Mouse (Mus musculus) neural tube, embryonic 14.5 days (tissue): Measurements from ENCODE around the gene Ccdc116. TPM values are rescaled to one million over a fixed set of nuclear protein-coding genes. Genes with fewer than 3 reads are reported as not detected.
"Not testable (repeated sequence)": the region's sequence is repeated elsewhere in the genome, so short reads cannot be mapped to it uniquely, and the experiment has no call there.

Experiments used
- ATAC-seq: fragments of 200-750 bp; cut with Nextera tagmentation; 2 replicates; pipeline ENCODE4 v1.8.0; 2017; ENCODE audit warnings: low read depth, mild to moderate bottlenecking, moderate TSS enrichment, moderate library complexity
- H3K27ac ChIP-seq: fragments of 300-500 bp; sonication (generic); 2 replicates; pipeline ENCODE4 v1.5.1; 2014; ENCODE audit warnings: low read depth, mild to moderate bottlenecking, control low read depth, low read length, moderate library complexity, mixed read lengths
- H3K27me3 ChIP-seq: fragments of 300-500 bp; sonication (generic); 2 replicates; pipeline ENCODE4 v1.6.1; 2014; ENCODE audit warnings: low read length; ENCODE audit not compliant: control insufficient read depth, insufficient read depth
- H3K36me3 ChIP-seq: fragments of 300-500 bp; sonication (generic); 2 replicates; pipeline ENCODE4 v1.6.1; 2014; ENCODE audit warnings: low read length, mixed read lengths; ENCODE audit not compliant: control insufficient read depth, insufficient read depth
- H3K4me1 ChIP-seq: fragments of 300-500 bp; sonication (generic); 2 replicates; pipeline ENCODE4 v1.6.1; 2014; ENCODE audit warnings: low read length; ENCODE audit not compliant: control insufficient read depth, insufficient read depth
- H3K4me2 ChIP-seq: fragments of 300-500 bp; sonication (generic); 2 replicates; pipeline ENCODE4 v1.6.1; 2014; ENCODE audit warnings: mild to moderate bottlenecking, low read depth, low read length, control low read depth
- H3K4me3 ChIP-seq: fragments of 300-500 bp; sonication (generic); 2 replicates; pipeline ENCODE4 v1.5.1; 2014; ENCODE audit warnings: low read depth, low read length, control low read depth, mixed read lengths
- H3K9ac ChIP-seq: fragments of 300-500 bp; sonication (generic); replicated peaks from 2 replicates; pipeline ENCODE4 v1.6.1; 2014; ENCODE audit warnings: low read depth, mild to moderate bottlenecking, control low read depth, low read length, mixed read lengths
- H3K9me3 ChIP-seq: fragments of 300-500 bp; sonication (generic); 2 replicates; pipeline ENCODE4 v1.6.1; 2016; ENCODE audit warnings: low read length; ENCODE audit not compliant: control insufficient read depth
- WGBS: fragments of 180-500 bp; shearing (Covaris S2); extraction: QIAGEN DNeasy Blood & Tissue Kit; methylation state at CpG from one replicate; pipeline ENCODE4 v1.1.7; 2014; 5-methylcytosine and 5-hydroxymethylcytosine counted together
- polyA plus RNA-seq: library from polyadenylated mRNA; unstranded; fragments of >200 nt; fragmentation: Nextera tagmentation; extraction: Ambion mirVana; gene quantifications from 2 replicates; pipeline ENCODE4 v1.2.1, GENCODE M21; 2014

The Ccdc116 gene
- polyA plus RNA-seq, 1 experiment from 2014 or later, result 3.3 TPM

GRCm38 (mm10) chr16:17168049-17168448, 21.0 kb upstream of the Ccdc116 start:
- no peaks in the 10 kb centered on the region for H3K9me3 ChIP-seq
- H3K27me3 ChIP-seq, result no peaks in the 10 kb centered on the region
- WGBS, result 93% methylated on average over 5 of the region's 5 CpGs
- no peak overlapping the region for H3K4me2 ChIP-seq
- no peaks in the 10 kb centered on the region for H3K4me1 ChIP-seq
- no peak overlapping the region for H3K27ac ChIP-seq
- no peak for ATAC-seq
- H3K36me3 ChIP-seq, result no peaks in the 10 kb centered on the region; the same call in 1 of the 2 replicates
- no peak overlapping the region for H3K9ac ChIP-seq
- no peak overlapping the region for H3K4me3 ChIP-seq

GRCm38 (mm10) chr16:17167179-17167578, 20.1 kb upstream of the Ccdc116 start:
- no peak overlapping the region for H3K9ac ChIP-seq
- no peaks in the 10 kb centered on the region for H3K4me1 ChIP-seq
- H3K27ac ChIP-seq, result no peak overlapping the region
- no peaks in the 10 kb centered on the region; the same call in 1 of the 2 replicates for H3K36me3 ChIP-seq
- H3K4me3 ChIP-seq, result no peak overlapping the region
- no peak for ATAC-seq
- H3K4me2 ChIP-seq, result no peak overlapping the region
- H3K9me3 ChIP-seq, result no peaks in the 10 kb centered on the region
- H3K27me3 ChIP-seq, result no peaks in the 10 kb centered on the region

GRCm38 (mm10) chr16:17165478-17165877, 18.4 kb upstream of the Ccdc116 start:
- H3K27ac ChIP-seq, H3K27me3 ChIP-seq, H3K4me2 ChIP-seq, H3K9me3 ChIP-seq, H3K4me1 ChIP-seq, H3K9ac ChIP-seq, H3K36me3 ChIP-seq, ATAC-seq, H3K4me3 ChIP-seq: not testable (repeated sequence)
- 90% methylated on average over 1 of the region's 1 CpGs for WGBS

- Histone ChIP-seq H3K36me3 (peaks cover 21% of the 10 kb centered on the region), H3K27ac (no peak overlapping the region), H3K4me3 (no peak overlapping the region), H3K4me1 (no peaks in the 10 kb centered on the region), H3K9ac (no peak overlapping the region), H3K9me3 (no peaks in the 10 kb centered on the region), H3K4me2 (no peak overlapping the region), H3K27me3 (no peaks in the 10 kb centered on the region)
- ATAC-seq, result no peak
- 94% methylated on average over 2 of the region's 2 CpGs for WGBS
Observed at GRCm38 (mm10) chr16:17154346-17154745, 7.3 kb upstream of the Ccdc116 start.

GRCm38 (mm10) chr16:17151874-17152273, 4.8 kb upstream of the Ccdc116 start:
- no peak overlapping the region for H3K4me3 ChIP-seq
- ATAC-seq, result no peak
- H3K27ac ChIP-seq, result no peak overlapping the region
- no peaks in the 10 kb centered on the region for H3K9me3 ChIP-seq
- peaks cover 6% of the 10 kb centered on the region; the same call in 1 of the 2 replicates for H3K4me1 ChIP-seq
- peaks cover 11% of the 10 kb centered on the region; the same call in 1 of the 2 replicates for H3K36me3 ChIP-seq
- WGBS, result 97% methylated on average over 4 of the region's 4 CpGs
- no peak overlapping the region for H3K9ac ChIP-seq
- H3K27me3 ChIP-seq, result no peaks in the 10 kb centered on the region
- no peak overlapping the region for H3K4me2 ChIP-seq

- no peak overlapping the region for H3K27ac ChIP-seq
- ATAC-seq, result no peak
- no peak overlapping the region for H3K4me2 ChIP-seq
- no peaks in the 10 kb centered on the region for H3K9me3 ChIP-seq
- WGBS, result 85% methylated on average over 7 of the region's 7 CpGs
- peaks cover 11% of the 10 kb centered on the region; the same call in 1 of the 2 replicates for H3K36me3 ChIP-seq
- H3K9ac ChIP-seq, result no peak overlapping the region
- no peaks in the 10 kb centered on the region for H3K27me3 ChIP-seq
- H3K4me1 ChIP-seq, result peaks cover 6% of the 10 kb centered on the region; the same call in 1 of the 2 replicates
- H3K4me3 ChIP-seq, result no peak overlapping the region
Observed at GRCm38 (mm10) chr16:17150520-17151258, 3.7 kb upstream of the Ccdc116 start.

GRCm38 (mm10) chr16:17148084-17148483, 1.1 kb upstream of the Ccdc116 start:
- H3K27me3 ChIP-seq, result no peaks in the 10 kb centered on the region
- 5% methylated on average over 16 of the region's 16 CpGs for WGBS
- H3K27ac ChIP-seq, result no peak overlapping the region
- H3K4me3 ChIP-seq, result peak overlapping the region; percentile 63
- H3K9me3 ChIP-seq, result no peaks in the 10 kb centered on the region
- peak; percentile 28; the same call in 1 of the 2 replicates for ATAC-seq
- peak overlapping the region; percentile 89 for H3K4me2 ChIP-seq
- peaks cover 6% of the 10 kb centered on the region; the same call in 1 of the 2 replicates for H3K4me1 ChIP-seq
- peak overlapping the region; percentile 68; the same call in 1 of the 2 replicates for H3K9ac ChIP-seq
- 0 out of 2 replicates have a peak, but pooled peaks cover 2% of the 10 kb centered on the region for H3K36me3 ChIP-seq

GRCm38 (mm10) chr16:17147391-17147929, 431 bp upstream of the Ccdc116 start:
- ATAC-seq, result peak; percentile 50
- peak overlapping the region; percentile 63 for H3K4me3 ChIP-seq
- H3K36me3 ChIP-seq, result 0 out of 2 replicates have a peak, but pooled peaks cover 2% of the 10 kb centered on the region
- H3K9ac ChIP-seq, result peak overlapping the region; percentile 68
- no peaks in the 10 kb centered on the region for H3K27me3 ChIP-seq
- H3K27ac ChIP-seq, result peak overlapping the region; percentile 62; the same call in 1 of the 2 replicates
- peak overlapping the region; percentile 89 for H3K4me2 ChIP-seq
- H3K9me3 ChIP-seq, result no peaks in the 10 kb centered on the region
- peaks cover 6% of the 10 kb centered on the region; the same call in 1 of the 2 replicates for H3K4me1 ChIP-seq
- under 1% methylated on average over 37 of the region's 41 CpGs for WGBS

GRCm38 (mm10) chr16:17144339-17144738, 2.7 kb downstream of the Ccdc116 start, which contains the start of gene Ydjc:
Gene Ydjc (plus strand): TSS chr16:17144621.
- no peak within 1 kb of the TSS for H3K4me3 ChIP-seq
- H3K9me3 ChIP-seq, result no peaks in the 10 kb centered on the region
- no peak within 1 kb of the TSS for H3K27ac ChIP-seq
- ATAC-seq, result no peak
- no peaks in the 10 kb centered on the region for H3K27me3 ChIP-seq
- H3K9ac ChIP-seq, result no peak within 1 kb of the TSS
- peaks cover 6% of the 10 kb centered on the region; the same call in 1 of the 2 replicates for H3K4me1 ChIP-seq
- H3K4me2 ChIP-seq, result no peak within 1 kb of the TSS
- WGBS, result 16% methylated on average over 7 of the region's 7 CpGs
- H3K36me3 ChIP-seq, result no peaks in the 10 kb centered on the region
